Mouse (Mus musculus): ENCODE measurements around the gene Zfp811. TPM values are rescaled to one million over a fixed set of nuclear protein-coding genes. Genes with fewer than 3 reads are reported as not detected.

Zfp811 gene
- total and polyA plus RNA-seq, 3 experiments, result 0.06 to 0.23 (median 0.18) TPM

DNA sequence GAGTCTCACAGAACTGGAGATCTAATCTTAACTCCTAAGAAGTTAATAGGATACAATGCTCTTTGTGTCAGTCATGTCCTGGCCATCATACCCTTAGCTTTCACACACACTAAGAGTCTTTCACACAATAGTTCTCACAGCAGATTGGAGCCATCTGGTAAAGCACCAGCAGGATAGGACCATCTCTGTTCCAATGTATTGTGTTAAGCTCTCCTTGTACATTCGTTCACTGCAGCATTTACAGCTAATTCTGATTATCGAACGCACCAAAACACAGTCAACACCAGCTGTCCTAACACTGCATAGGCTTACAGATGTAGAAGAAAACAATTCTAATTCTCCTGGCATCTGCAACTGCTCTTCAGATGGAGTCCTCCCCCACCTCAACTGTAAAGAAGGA, 32.2 kb downstream of the Zfp811 start:
- peaks cover 7% of the 10 kb centered on the region for H3K79me2 ChIP-seq (replicated peaks; ENCODE audit: control insufficient read depth, insufficient read depth, low read length)
- no peaks in the 10 kb centered on the region for H3K27me3 ChIP-seq (ENCODE audit: control insufficient read depth, insufficient read depth, low read length)
- intact Hi-C loops (cut with DNase I), result no loop called here
- H3K36me3 ChIP-seq (ENCODE audit: control insufficient read depth, insufficient read depth, low read length), result peaks cover 14% of the 10 kb centered on the region
- peaks cover 2% of the 10 kb centered on the region for H3K4me1 ChIP-seq (ENCODE audit: control insufficient read depth, insufficient read depth, low read length)
- no peak overlapping the region for H3K4me3 ChIP-seq
- no peak for DNase-seq
- H3K27ac ChIP-seq, result no peak overlapping the region
- no peak for TF ChIP-seq EP300 (IDR thresholded peaks at IDR 0.05; ENCODE audit: insufficient read depth, low read depth, low read length)
- TF ChIP-seq POLR2A (IDR thresholded peaks at IDR 0.05; ENCODE audit: insufficient read depth, low read depth, low read length), result no peak
- no peak for TF ChIP-seq CTCF (IDR thresholded peaks at IDR 0.05)
- H3K9ac ChIP-seq (ENCODE audit: low read depth, low read length), result no peak overlapping the region
- 90% methylated on average over 3 of the region's 3 CpGs for WGBS

DNA sequence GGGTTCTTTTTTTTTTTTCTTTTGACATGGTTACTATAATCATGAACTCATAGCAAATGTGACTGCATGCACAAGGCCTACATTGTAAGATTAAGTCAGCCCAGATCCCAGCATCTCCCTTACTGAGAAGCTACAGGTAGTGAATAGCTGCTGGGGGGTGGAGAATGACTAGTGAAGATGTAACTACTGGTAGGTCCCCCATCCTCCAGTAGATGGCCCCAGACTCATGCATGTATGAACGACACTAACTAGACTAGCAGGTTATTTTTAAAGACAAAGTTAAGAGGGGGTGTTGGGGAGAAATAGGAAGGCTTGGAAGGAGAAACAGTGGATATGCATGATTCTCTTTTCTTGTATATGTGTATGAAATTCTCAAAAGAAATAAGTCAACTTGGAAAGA, 38.5 kb downstream of the Zfp811 start:
- TF ChIP-seq CTCF (IDR thresholded peaks at IDR 0.05), result peak; percentile 68
- no peak for TF ChIP-seq EP300 (IDR thresholded peaks at IDR 0.05; ENCODE audit: insufficient read depth, low read depth, low read length)
- Histone ChIP-seq H3K4me1 (ENCODE audit: control insufficient read depth, insufficient read depth, low read length) (no peaks in the 10 kb centered on the region), H3K4me3 (no peak overlapping the region), H3K79me2 (replicated peaks; ENCODE audit: control insufficient read depth, insufficient read depth, low read length) (0 out of 2 replicates have a peak, but pooled peaks cover 1% of the 10 kb centered on the region), H3K27ac (no peak overlapping the region), H3K36me3 (ENCODE audit: control insufficient read depth, insufficient read depth, low read length) (peaks cover 20% of the 10 kb centered on the region), H3K27me3 (ENCODE audit: control insufficient read depth, insufficient read depth, low read length) (no peaks in the 10 kb centered on the region), H3K9ac (ENCODE audit: low read depth, low read length) (no peak overlapping the region)
- no peak for DNase-seq
- intact Hi-C loops (cut with DNase I), result loop anchor here (5.0 kb wide), 1 partner anchor 176 kb away; the partner anchor contains the start of gene Cyp4f13
- 44% methylated on average over 1 of the region's 1 CpGs for WGBS

DNA sequence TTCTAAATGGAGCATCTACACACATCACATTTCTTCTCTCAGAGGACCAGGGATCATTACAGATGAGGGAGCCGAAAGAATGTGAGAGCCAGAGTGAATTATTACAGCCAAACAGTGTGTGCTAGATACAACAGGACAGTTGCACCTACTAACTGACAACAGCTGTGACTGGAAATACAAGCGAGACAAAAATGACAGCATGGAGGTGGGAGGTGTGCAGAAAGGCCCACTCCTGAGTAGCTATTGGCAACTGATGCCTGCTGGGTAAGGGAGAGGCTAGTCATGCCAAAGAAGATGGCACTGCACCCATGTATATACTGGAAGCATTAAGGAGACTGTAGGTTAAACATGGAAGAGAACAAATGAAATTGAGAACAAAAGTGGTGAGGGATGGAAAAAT, 43.3 kb downstream of the Zfp811 start:
- TF ChIP-seq CTCF (IDR thresholded peaks at IDR 0.05) (no peak), POLR2A (IDR thresholded peaks at IDR 0.05; ENCODE audit: insufficient read depth, low read depth, low read length) (no peak), EP300 (IDR thresholded peaks at IDR 0.05; ENCODE audit: insufficient read depth, low read depth, low read length) (no peak)
- no peaks in the 10 kb centered on the region for H3K4me1 ChIP-seq (ENCODE audit: control insufficient read depth, insufficient read depth, low read length)
- no peak overlapping the region for H3K27ac ChIP-seq
- 0 out of 2 replicates have a peak, but pooled peaks cover 1% of the 10 kb centered on the region for H3K79me2 ChIP-seq (replicated peaks; ENCODE audit: control insufficient read depth, insufficient read depth, low read length)
- intact Hi-C loops (cut with DNase I), result no loop called here
- no peak overlapping the region for H3K4me3 ChIP-seq
- no peak for DNase-seq
- no peak overlapping the region for H3K9ac ChIP-seq (ENCODE audit: low read depth, low read length)
- H3K27me3 ChIP-seq (ENCODE audit: control insufficient read depth, insufficient read depth, low read length), result no peaks in the 10 kb centered on the region
- 94% methylated on average over 2 of the region's 2 CpGs for WGBS
- peaks cover 6% of the 10 kb centered on the region for H3K36me3 ChIP-seq (ENCODE audit: control insufficient read depth, insufficient read depth, low read length)

DNA sequence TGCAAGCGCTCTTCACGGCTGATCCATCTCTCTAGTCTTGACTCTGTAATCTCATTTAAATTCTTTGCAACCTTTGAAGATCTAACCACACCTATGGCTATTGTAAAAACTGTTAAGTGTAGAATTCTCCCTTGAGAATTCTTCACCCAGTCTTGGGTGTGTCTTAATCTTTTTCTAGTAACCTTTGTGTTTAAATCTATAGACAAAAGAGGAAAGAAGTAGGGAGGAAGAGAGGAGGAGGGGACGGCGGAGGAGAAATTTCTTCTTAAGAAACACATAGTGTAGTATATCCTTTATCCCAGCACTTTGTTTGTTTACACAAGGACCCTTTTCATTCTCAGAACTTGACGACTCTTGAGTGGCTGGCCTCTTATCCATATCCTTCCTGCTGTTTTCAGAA, 52.4 kb downstream of the Zfp811 start:
- no peak overlapping the region for H3K4me3 ChIP-seq
- H3K9ac ChIP-seq (ENCODE audit: low read depth, low read length), result no peak overlapping the region
- H3K27me3 ChIP-seq (ENCODE audit: control insufficient read depth, insufficient read depth, low read length), result no peaks in the 10 kb centered on the region
- H3K79me2 ChIP-seq (replicated peaks; ENCODE audit: control insufficient read depth, insufficient read depth, low read length), result no peaks in the 10 kb centered on the region
- intact Hi-C loops (cut with DNase I), result no loop called here
- TF ChIP-seq POLR2A (IDR thresholded peaks at IDR 0.05; ENCODE audit: insufficient read depth, low read depth, low read length), result no peak
- no peak for TF ChIP-seq EP300 (IDR thresholded peaks at IDR 0.05; ENCODE audit: insufficient read depth, low read depth, low read length)
- TF ChIP-seq CTCF (IDR thresholded peaks at IDR 0.05), result no peak
- no peak overlapping the region for H3K27ac ChIP-seq
- no peak for DNase-seq
- no peaks in the 10 kb centered on the region for H3K4me1 ChIP-seq (ENCODE audit: control insufficient read depth, insufficient read depth, low read length)
- no peaks in the 10 kb centered on the region for H3K36me3 ChIP-seq (ENCODE audit: control insufficient read depth, insufficient read depth, low read length)
- 52% methylated on average over 5 of the region's 5 CpGs for WGBS

DNA sequence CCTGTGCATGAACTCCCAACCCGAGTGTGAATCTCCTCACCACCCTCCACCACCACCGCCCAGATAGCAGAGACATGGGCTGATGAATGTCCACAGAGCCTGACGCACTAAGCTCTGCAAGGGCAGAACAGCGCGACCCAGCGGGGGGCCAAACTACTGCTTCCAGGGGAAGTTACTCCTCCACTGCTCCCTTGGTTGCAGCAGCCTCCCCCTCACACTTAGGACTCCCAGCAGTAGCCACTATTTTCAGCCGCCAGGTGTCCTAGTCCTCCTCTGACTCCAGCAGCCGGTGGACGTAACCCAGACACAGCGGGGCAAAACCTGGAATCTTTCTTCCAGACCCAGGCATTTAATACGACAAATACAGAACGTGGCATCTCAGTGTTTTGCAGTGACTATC, 56.1 kb downstream of the Zfp811 start:
- Histone ChIP-seq H3K27ac (no peak overlapping the region), H3K4me1 (ENCODE audit: control insufficient read depth, insufficient read depth, low read length) (no peaks in the 10 kb centered on the region), H3K79me2 (replicated peaks; ENCODE audit: control insufficient read depth, insufficient read depth, low read length) (no peaks in the 10 kb centered on the region), H3K9ac (ENCODE audit: low read depth, low read length) (no peak overlapping the region), H3K4me3 (no peak overlapping the region), H3K36me3 (ENCODE audit: control insufficient read depth, insufficient read depth, low read length) (no peaks in the 10 kb centered on the region), H3K27me3 (ENCODE audit: control insufficient read depth, insufficient read depth, low read length) (no peaks in the 10 kb centered on the region)
- TF ChIP-seq CTCF (IDR thresholded peaks at IDR 0.05), result peak; percentile 50
- no peak for TF ChIP-seq EP300 (IDR thresholded peaks at IDR 0.05; ENCODE audit: insufficient read depth, low read depth, low read length)
- TF ChIP-seq POLR2A (IDR thresholded peaks at IDR 0.05; ENCODE audit: insufficient read depth, low read depth, low read length), result no peak
- 16% methylated on average over 12 of the region's 12 CpGs for WGBS
- DNase-seq, result peak in 1 of 2 experiments; percentile 19
- intact Hi-C loops (cut with DNase I), result no loop called here

DNA sequence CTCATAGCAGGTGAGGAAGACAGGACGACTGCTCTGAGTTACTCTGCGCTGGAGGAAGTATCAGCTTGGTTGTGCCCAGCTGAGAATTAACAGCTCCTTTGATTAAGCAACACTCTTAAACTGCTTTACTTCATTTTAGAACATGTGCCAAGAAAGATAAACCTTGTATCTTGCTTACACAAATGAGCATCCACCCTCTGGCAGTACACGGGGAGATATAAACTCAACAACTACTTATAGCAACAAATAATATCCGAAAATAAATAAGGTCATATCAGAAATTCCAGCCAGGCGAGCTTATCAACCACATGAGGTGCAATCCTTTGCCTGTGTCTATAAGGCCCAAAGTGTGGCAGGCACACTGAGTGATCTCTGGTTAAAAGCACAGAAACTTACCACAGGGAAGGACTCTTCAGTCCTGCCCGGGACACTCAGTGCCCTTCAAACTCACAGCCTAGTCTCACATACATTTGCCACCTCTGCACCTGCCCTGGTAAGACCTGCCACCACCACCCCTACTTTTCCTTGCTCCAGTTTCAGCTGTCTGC, 56.8 kb downstream of the Zfp811 start:
- H3K36me3 ChIP-seq (ENCODE audit: control insufficient read depth, insufficient read depth, low read length), result no peaks in the 10 kb centered on the region
- TF ChIP-seq CTCF (IDR thresholded peaks at IDR 0.05), result no peak
- TF ChIP-seq POLR2A (IDR thresholded peaks at IDR 0.05; ENCODE audit: insufficient read depth, low read depth, low read length), result no peak
- TF ChIP-seq EP300 (IDR thresholded peaks at IDR 0.05; ENCODE audit: insufficient read depth, low read depth, low read length), result no peak
- WGBS, result 36% methylated on average over 6 of the region's 6 CpGs
- no peaks in the 10 kb centered on the region for H3K27me3 ChIP-seq (ENCODE audit: control insufficient read depth, insufficient read depth, low read length)
- no peak overlapping the region for H3K9ac ChIP-seq (ENCODE audit: low read depth, low read length)
- no peak overlapping the region for H3K4me3 ChIP-seq
- no peak for DNase-seq
- intact Hi-C loops (cut with DNase I), result no loop called here
- no peaks in the 10 kb centered on the region for H3K4me1 ChIP-seq (ENCODE audit: control insufficient read depth, insufficient read depth, low read length)
- H3K79me2 ChIP-seq (replicated peaks; ENCODE audit: control insufficient read depth, insufficient read depth, low read length), result no peaks in the 10 kb centered on the region
- H3K27ac ChIP-seq, result no peak overlapping the region

Data from heart, adult 2 months (tissue).